Mouse (Mus musculus) urinary bladder, adult 2 months (tissue): ENCODE data around the gene Flt3l. TPM values are rescaled to one million over a fixed set of nuclear protein-coding genes. Genes with fewer than 3 reads are reported as not detected.
"Not testable (repeated sequence)": the region's sequence is repeated elsewhere in the genome, so short reads cannot be mapped to it uniquely, and the experiment has no call there.

Experiments
- DNase-seq: peaks from one replicate; pipeline ENCODE4 v3.0.0; 2022; ENCODE audit warnings: low spot score
- polyA plus RNA-seq: library from polyadenylated mRNA; depleted of rRNA; stranded (reverse); fragments of >200 nt; gene quantifications from 2 replicates; pipeline ENCODE4 v1.2.3, GENCODE M21; 2012

Gene Flt3l
- polyA plus RNA-seq, 1 experiment, result 83.1 TPM

DNA sequence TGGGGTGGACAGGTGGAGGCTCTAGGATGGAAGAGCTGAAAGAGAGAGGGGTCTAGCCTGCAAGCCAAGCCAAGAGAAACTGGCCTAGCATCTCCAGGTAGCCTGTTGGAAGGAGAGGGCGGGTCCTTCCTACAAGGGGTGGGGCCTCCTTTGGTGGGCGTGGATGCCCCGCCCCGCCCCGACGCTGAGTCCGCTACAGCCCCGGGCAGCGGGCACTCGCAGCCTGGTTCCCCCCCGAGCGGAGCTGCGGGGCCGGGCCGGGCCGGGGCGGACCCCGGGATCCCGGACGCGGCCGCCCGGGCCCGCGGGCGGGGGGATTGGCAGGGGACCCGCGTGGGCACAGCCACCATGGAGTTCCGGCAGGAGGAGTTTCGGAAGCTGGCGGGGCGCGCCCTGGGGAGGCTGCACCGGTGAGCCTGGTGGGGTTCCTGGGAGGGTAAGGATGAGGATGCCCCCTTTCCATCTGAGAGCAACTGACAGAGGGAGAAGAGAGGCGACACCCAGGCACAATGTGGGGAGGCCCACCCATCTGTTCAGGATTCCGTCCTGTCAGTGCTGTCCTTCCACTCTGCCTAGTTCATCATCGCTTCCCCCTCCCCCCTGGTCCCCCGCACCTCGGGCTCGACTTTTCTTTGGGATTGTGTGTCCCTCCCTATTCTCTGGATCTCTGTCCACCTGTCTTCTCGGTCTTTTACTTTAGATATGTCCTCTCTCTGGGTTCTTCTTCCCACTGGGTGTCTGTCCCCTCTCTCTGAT, 27.7 kb upstream of the Flt3l start, which contains the start of gene Slc17a7:
Gene Slc17a7, plus strand, starts transcription at position 215 of the 756 bp plus-strand sequence.
- DNase-seq, result no peak

DNA sequence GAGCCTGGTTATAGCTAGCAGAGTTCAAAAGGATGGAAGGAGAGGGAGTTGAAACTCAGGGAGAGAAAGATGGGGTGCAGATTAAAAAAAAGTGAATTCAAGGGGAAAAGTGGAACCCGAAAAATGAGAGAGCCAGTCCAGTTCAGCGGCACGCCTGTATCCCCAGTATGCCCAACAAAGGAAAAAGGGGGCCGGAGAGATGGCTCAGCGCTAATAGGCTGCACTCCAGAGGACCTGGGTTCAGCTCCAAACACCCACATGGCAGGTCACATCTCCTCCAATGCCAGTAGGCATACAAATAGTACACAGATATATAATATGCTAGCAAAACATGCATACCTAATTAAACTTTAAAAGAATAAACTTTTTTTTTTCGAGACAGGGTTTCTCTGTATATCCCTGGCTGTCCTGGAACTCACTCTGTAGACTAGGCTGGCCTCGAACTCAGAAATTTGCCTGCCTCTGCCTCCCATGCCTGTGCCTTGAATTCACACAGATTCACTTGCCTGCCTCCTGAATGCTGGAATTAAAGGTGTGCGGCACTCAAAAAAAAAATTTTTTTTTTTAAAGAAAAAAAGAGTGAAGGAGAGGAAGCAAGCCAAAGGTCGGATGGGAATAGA, 26.9 kb upstream of the Flt3l start:
- DNase-seq, result no peak

DNA sequence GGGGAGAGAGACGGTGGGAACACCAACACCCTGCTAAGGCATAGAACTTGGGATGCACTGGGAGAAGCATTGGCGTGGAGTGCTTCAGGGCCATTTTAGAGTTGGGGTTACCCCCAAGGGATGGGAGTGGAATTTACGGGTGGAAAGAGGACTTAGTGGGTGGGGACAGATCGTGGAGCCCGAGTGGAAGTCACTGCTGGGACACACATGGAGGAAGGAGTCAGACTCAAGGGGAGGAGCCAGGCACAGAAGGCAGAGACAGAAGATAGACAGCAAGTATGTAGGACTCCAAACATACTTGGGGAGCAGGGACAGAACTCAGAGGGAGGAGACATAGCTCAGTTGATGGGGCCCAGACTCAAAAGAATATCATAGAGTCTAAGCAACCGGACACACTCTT, 26.3 kb upstream of the Flt3l start:
- no peak for DNase-seq

DNA sequence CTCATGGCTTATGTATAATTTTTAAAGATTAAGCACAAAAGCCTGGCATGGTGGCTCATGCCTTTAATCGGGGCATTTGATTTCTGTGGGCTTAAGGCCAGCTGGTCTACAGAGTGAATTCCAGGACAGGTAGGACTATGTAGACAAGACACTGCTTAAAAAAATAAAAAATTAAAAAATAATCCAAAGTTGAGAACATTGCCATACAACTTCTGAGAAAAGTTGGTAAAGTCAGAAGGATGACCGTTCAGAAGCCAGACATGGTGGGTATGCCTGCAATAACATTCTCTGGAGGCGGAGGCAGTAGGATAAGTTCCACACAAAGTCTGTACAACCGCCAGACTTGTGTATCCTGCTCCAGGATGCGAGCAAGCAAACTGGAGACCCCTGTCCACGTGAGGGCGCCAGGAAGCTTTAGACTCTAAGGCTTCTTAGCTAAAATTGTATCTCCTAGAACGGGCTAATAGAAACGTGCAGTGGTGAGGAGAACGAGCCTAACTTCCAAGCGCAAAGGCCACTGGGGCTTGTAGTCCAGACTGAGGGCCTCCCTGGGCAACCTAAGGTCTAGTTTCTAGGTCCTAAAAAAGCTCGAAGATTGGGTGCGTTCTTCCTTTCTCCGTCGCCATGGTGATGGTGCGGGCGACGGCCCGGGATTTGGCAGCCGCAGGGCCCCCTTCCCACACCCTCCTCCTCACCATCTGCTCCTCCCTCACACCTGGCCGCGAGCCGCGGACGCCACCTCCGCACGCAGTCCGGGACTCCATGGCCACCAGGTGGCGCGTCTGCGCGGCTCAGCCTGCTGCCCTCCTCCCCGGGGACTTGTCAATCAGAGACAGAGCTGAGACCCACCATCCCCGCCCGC, 25.6 kb upstream of the Flt3l start:
- peak; percentile 88 for DNase-seq

DNA sequence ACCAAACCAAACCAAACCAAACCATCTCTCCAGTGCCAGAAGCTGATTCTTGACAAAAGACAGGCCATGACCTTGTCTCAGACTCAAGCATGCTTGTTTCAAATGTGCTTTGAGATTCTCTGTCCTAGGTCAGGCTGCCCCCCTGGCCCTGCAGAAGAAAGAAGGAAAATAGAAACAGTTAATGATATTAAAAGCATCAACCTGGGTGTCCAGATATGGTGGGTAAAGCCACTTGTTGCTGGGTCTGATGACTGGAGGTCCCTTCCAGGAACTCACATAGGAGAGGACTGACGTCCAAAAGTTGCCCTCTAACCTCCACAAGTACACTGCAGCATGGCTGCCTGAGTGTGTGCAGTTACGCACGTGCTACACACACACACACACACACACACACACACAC, 24.6 kb upstream of the Flt3l start:
- DNase-seq, result no peak

DNA sequence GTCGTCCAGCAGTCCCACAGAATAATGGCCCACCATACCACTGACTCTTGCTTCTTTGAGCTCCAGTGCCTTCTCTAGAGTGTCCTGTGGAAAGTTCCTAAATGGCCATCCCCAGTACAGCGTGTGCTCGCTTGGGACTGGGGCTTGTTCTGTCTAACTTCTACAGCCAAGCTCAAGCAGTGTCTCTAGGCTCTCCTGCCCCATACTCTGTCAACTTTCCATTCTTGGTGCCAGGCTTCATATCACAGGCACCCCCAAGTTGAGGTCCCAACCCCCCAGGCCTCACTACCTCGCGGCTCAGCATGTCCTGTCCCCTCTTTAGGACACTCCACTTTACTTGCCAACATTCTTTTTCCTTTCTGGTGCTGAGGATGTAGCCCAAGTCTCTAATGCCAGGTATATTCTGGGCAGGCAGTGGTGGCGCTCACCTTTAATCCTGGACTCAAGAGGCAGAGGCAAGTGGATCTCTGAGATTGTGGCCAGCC, 24.1 kb upstream of the Flt3l start:
- DNase-seq, result no peak

DNA sequence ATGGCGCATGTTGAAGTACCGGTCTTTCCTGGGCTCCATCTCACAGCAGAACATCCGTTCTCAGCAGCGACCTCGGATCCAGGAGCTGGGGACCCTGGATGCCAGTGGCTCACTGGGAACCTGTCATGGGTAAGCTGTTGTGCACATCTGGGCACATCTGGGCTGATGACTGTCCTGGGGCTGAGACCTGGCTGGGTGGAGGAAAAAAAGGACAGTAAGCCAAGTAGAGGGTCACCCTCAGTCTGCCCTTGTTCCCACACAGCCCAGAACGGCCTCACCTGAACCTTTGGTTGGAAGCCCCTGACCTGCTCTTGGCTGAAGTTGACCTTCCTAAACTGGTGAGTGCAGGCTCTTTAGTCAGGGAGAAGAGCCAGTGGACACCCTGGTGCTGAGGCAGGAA, 22.8 kb upstream of the Flt3l start:
- DNase-seq, result no peak

DNA sequence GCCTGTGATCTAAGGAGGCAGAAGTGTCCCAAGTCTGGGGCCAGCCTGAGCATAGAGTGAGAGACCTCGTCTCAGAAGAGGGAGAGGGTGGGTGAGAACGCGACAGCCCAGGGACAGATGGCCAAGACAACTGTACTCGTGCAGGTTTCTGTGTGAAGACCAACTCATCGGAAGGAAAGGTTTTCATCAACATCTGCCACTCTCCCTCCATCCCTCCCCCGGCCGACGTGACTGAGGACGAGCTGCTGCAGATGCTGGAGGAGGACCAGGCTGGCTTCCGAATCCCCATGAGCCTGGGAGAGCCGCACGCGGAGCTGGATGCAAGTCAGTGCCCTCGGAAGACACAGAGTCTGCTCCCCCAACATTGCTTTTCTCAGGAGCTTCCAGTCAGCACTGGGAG, 21.2 kb upstream of the Flt3l start:
- no peak for DNase-seq

DNA sequence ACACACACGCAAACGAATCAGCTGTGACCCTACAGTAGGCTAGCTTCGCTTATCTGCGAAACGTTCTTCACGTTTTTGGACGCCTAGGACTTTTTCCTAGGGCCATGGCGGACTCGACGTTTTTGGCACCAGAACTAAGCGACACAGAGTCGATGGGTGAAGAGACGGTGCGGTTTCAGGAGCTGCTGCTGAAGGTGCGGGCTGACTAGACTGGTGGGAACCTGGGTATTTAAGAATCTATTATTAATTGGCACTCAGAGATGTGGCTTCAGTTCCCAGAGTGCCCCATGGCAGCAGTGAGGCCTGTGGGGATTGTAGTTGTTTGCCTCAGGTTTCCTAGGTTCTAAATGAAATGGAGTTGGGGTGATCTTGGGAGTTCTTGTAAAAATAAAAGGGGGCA, 20.0 kb upstream of the Flt3l start:
- DNase-seq, result no peak

DNA sequence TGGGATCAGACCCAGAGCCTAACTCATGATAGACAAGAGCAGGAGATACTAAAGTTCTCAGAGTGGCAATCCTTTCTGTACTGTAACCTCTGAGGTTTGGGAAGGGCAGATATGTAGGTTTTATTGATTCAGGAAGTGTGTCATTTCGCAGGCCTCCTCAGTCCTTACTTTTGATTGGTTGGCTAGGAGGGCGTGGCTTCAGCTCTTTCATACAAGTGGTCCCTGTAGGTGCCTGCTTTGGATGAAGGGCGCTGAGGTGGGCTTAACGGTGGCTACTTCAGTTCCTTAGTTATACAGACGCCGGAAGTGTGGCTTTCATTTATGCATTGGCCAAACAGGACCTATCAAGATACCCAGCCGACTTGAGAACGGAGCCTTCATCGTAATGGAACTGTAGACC, 19.4 kb upstream of the Flt3l start:
- no peak for DNase-seq

DNA sequence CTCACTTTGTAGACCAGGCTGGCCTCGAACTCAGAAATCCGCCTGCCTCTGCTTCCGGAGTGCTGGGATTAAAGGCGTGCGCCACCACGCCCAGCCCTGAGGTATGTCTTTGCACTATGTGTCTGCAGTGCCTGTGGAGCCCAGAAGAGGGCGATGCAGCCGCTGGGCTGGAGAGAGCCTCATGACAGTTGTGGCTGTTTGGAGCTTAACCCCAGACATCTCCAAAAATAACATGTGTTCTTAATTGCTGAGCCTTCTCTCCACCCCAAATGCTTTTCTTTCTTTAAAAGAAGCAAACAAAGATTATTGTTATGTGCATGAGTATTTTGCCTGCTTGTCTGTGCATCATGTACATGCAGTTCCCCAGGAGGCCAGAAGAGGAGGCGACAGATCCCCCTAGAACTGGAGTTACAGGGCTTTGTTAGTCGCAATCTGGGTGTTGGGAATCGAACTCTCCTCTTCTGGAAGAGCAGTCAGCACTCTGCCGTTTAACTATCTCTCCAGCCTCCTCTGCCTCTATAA, 18.8 kb upstream of the Flt3l start:
- no peak for DNase-seq

DNA sequence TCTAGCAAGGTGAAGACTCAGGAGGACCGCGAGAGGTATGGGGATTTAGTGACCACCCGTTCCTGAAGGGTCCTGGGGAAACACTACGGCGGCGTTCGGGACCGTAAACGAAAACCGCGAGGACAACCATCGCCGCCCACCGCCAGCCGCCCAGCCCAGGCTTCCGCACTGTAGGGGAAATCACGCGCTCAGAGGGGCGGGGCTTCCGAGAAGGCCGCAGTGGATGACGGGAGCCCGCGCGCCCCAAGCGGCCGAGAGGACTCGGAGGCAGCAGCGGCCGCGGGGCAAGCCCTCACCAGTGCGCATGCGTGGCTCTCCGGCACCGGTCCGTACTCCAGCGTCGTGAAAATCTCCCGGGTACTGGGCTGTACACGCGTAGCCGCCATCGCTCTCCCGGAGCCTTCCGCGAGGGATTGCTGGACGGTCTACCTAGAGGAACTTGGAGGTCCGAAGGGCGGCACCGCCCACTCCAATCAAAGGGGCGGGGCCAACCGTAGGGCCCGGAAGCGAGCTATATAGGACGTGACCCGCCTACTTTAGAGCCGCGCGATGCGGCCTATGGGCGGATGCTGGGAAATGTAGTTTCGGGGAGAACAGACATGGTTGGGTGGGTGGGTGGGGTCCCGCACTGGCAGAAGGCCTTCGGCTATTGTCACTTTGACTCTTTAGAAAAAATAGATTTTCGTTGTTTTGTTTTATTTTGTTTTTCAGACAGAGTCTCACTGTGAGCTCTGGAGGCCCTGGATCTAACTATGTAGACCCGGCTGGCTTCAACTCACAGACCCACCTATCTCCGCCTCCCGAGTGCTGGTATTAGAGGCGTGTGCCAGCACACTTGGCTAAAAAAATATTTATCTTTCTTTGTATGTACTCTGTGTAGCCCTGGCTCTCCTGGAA, 18.1 kb upstream of the Flt3l start, which contains the start of the genes Pih1d1 and Aldh16a1:
Gene Pih1d1, plus strand, starts transcription at position 208 of the 897 bp plus-strand sequence.
Gene Aldh16a1, minus strand, starts transcription at position 489 of the 897 bp plus-strand sequence.
- peak; percentile 99 for DNase-seq

DNA sequence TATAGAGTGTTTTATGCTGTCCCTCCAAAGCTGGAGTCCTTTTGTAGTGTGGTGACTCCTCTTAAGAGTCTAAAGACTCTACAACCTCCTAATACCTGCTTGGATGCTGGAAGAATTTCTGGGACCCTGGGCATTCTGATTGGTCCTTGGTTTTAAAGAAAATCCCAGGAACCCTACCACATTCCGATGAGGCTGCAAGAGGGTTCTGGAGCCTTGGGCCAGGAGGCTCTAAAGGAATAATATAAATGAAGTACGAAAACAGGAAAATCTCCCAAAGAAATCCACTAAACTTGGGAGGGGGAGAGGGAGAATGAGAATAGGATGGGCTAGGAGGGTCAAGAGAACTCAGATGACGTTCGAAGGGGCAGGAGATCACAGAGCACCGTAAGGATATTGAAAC, 17.4 kb upstream of the Flt3l start:
- DNase-seq, result no peak

DNA sequence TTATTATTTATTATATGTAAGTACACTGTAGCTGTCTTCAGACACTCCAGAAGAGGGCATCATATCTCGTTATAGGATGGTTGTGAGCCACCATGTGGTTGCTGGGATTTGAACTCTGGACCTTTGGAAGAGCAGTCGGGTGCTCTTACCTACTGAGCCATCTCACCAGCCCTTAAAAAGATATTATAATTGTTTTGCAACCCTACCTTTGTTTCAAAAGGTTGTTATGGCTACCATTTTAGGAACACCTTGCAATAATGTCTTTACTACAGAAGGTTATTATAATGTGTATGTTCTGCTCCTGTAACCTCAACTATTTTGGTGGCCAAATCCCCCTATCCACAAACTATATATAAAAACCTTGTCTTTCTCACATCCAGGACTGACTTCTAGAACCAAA, 16.8 kb upstream of the Flt3l start:
- not testable (repeated sequence) for DNase-seq

DNA sequence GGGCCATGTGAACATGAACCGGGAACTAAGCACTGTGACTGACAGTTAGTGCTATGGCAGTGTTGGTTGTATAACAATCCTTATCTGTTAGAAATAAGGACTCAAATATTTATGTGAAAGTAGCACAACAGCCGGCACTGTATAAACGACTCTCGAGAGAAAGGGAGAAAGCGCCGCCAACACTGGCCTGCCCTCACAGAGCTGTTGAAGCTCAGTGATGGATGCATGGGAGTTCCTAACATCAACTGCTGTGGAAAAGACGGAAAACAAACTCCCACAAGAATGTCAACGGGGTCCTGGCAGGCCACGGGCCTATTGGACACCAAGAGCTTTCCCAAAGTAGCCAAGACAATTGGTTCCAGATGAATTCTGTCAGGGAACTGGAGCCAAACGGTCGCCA, 15.1 kb upstream of the Flt3l start:
- DNase-seq, result no peak

DNA sequence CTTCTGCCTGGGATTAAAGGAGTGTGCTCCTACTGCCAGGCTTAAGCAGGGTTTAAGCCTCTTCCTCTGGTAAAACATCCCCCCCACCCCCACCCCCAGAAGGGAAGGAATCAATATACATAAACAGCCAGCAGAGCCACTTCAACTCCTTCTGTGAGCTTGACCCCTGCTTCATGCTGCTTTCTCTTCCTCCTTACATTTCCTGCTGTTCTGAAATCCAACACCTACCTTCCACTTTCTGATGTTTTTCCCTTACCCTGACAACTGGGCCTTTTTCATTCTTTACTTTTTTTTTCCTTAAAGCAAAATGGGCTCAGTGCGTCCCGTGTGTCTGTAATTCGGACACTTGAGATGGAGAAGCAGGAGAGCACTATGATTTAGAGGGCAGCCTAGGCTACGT, 14.1 kb upstream of the Flt3l start:
- DNase-seq, result no peak

DNA sequence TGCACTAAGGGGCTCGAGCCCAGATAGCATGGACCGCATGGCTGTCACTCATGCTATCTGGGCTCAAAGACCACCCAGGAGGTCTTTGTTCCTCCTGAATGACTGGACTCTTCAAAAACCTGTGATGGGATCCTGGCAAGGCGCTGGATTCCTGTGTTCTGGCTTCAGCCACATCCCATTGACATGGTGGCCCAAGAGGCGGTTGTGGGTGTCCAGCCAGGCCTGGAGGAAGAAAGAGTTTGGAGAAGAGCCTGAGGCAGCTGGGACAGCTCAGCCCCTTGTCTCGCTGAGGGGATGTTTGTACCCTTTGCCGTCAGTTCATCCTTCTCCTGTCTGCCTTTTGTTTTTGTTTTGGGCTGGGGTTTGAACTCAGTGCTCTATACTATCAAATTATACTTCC, 13.3 kb upstream of the Flt3l start:
- no peak for DNase-seq

DNA sequence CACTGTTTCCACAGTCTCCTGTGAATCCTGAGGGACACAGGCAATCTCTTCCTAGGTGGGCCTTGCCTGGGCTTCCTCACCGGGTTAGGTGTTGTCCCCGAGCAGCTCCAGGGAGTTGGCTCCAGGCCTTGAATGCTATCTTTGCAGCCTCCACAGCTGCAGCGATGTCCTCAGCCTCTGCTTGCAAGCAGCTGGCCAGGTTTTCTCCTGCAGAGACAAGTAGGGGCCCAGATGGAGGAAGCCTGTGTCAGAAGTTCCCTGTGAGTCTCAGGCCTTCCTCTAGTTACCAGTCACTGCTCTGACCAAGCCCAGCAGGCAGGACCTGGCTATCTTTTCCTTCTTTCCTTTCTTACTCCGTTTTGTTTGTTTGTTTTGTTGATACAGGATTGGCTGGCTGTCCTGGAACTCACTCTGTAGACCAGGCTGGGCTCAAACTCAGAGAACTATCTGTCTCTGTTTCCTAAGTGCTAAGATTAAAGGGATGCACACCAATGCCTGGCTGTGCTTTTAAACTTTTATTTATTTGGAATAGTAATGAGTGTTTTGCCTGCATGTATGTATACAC, 12.4 kb upstream of the Flt3l start:
- no peak for DNase-seq

DNA sequence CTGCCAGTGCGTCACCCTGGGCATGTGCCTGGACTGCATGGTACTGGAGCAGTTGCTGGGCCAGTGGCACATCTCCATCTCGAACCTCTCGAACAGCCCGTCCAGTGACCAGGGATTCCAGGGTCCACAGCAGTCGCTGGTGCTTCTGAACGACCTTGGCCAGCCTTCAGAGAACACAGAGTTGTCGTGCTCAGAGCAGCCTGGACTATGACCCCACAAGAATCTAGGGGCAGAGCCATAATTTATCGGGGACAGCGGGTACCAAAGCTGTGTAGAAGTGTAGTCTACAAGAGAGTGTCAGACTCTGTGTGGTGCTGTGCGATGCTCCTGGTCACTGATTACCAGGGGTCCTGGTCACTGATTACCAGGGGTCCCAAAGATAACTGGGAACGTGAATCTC, 11.7 kb upstream of the Flt3l start:
- no peak for DNase-seq

DNA sequence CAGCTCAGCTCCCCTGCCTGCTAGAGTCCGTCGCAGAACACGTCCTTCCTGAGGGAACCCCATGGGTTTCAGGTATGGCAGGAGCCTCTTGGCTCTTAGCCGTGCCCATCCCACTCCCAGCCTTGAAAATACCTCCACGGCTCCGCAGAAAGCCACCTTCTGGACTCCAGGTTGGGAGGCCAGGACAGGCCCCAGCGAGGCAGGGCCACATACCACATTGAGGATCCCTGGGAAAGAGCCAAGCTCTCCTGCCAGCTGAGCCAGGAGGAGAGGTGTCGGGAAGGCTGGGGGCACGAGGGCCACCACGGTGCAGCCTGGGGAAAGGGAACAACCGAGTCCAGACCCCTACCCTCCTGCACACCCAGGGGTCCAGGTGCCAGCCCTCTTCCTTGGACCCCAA, 11.0 kb upstream of the Flt3l start:
- DNase-seq, result no peak

DNA sequence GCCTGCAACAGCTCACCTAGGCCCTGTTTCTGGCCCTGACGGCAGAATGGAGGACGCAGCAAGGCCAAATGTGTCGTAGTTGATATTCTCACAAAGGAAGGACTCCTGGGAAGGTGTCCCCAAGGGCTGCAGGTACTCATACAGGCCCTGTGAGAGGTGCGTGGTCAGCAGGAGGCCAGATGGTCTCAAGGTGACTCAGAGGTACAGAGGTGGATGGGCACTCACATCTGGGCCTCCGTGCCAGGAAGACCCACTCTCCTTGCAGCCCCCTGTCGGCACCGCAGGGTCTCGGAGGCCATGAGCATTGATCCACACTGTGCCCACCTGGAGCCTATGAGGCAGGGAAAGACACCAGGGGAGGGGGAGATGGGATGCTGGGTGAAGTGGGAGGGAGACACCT, 9.2 kb upstream of the Flt3l start:
- no peak for DNase-seq
